Mouse (Mus musculus) forebrain, embryonic 15.5 days (tissue): Measurements from ENCODE around the gene Anapc13. TPM values are rescaled to one million over a fixed set of nuclear protein-coding genes. Genes with fewer than 3 reads are reported as not detected.

ENCODE experiments used
- ATAC-seq: fragments of 200-750 bp; cut with Nextera tagmentation; replicated peaks from 2 replicates; pipeline ENCODE4 v1.8.0; 2017; ENCODE audit warnings: mild to moderate bottlenecking, moderate TSS enrichment, moderate library complexity
- H3K27ac ChIP-seq: fragments of 300-500 bp; sonication (generic); replicated peaks from 2 replicates; pipeline ENCODE4 v1.5.1; 2015; ENCODE audit warnings: mild to moderate bottlenecking, inconsistent platforms
- H3K27me3 ChIP-seq: fragments of 300-500 bp; sonication (generic); 2 replicates; pipeline ENCODE4 v1.6.1; 2015; ENCODE audit warnings: inconsistent platforms
- H3K36me3 ChIP-seq: fragments of 300-500 bp; sonication (generic); 2 replicates; pipeline ENCODE4 v1.6.1; 2015; ENCODE audit warnings: mild to moderate bottlenecking, inconsistent platforms
- H3K4me1 ChIP-seq: fragments of 300-500 bp; sonication (generic); 2 replicates; pipeline ENCODE4 v1.6.1; 2015; ENCODE audit warnings: inconsistent platforms
- H3K4me2 ChIP-seq: fragments of 300-500 bp; sonication (generic); replicated peaks from 2 replicates; pipeline ENCODE4 v1.6.1; 2015; ENCODE audit warnings: mild to moderate bottlenecking, inconsistent platforms
- H3K4me3 ChIP-seq: fragments of 300-500 bp; sonication (generic); 2 replicates; pipeline ENCODE4 v1.5.1; 2015; ENCODE audit warnings: mild to moderate bottlenecking, inconsistent platforms
- H3K9ac ChIP-seq: fragments of 300-500 bp; sonication (generic); replicated peaks from 2 replicates; pipeline ENCODE4 v1.6.1; 2015; ENCODE audit warnings: mild to moderate bottlenecking, inconsistent platforms
- H3K9me3 ChIP-seq: fragments of 300-500 bp; sonication (generic); 2 replicates; pipeline ENCODE4 v1.6.1; 2016; ENCODE audit warnings: inconsistent platforms
- WGBS: fragments of 180-500 bp; shearing (Covaris S2); methylation state at CpG from one replicate; pipeline ENCODE4 v1.1.7; 2015; ENCODE audit warnings: mixed read lengths; 5-methylcytosine and 5-hydroxymethylcytosine counted together
- polyA plus RNA-seq: library from polyadenylated mRNA; unstranded; fragments of >200 nt; fragmentation: Nextera tagmentation; extraction: Ambion mirVana; gene quantifications from 2 replicates; pipeline ENCODE4 v1.2.1, GENCODE M21; 2015

Gene Anapc13
- polyA plus RNA-seq, 1 experiment from 2014 or later: 148 TPM

GRCm38 (mm10) chr9:102615071-102615470, 11.0 kb upstream of the Anapc13 start:
- no peak overlapping the region for H3K4me3 ChIP-seq
- peaks cover 46% of the 10 kb centered on the region for H3K36me3 ChIP-seq
- ATAC-seq: no peak
- 85% methylated on average over 3 of the region's 3 CpGs for WGBS
- no peak overlapping the region for H3K4me2 ChIP-seq
- no peak overlapping the region for H3K27ac ChIP-seq
- H3K9me3 ChIP-seq: no peaks in the 10 kb centered on the region
- no peaks in the 10 kb centered on the region for H3K27me3 ChIP-seq
- no peaks in the 10 kb centered on the region for H3K4me1 ChIP-seq
- no peak overlapping the region for H3K9ac ChIP-seq

GRCm38 (mm10) chr9:102616267-102616666, 9.8 kb upstream of the Anapc13 start:
- peaks cover 38% of the 10 kb centered on the region for H3K36me3 ChIP-seq
- ATAC-seq: no peak
- no peak overlapping the region for H3K9ac ChIP-seq
- H3K4me3 ChIP-seq: no peak overlapping the region
- no peak overlapping the region for H3K27ac ChIP-seq
- H3K4me1 ChIP-seq: no peaks in the 10 kb centered on the region
- WGBS: 87% methylated on average over 9 of the region's 9 CpGs
- H3K4me2 ChIP-seq: no peak overlapping the region
- H3K27me3 ChIP-seq: no peaks in the 10 kb centered on the region
- H3K9me3 ChIP-seq: no peaks in the 10 kb centered on the region

GRCm38 (mm10) chr9:102621385-102621784, 4.7 kb upstream of the Anapc13 start:
- H3K4me3 ChIP-seq: no peak overlapping the region
- H3K36me3 ChIP-seq: peaks cover 11% of the 10 kb centered on the region
- 70% methylated on average over 5 of the region's 5 CpGs for WGBS
- no peak overlapping the region for H3K9ac ChIP-seq
- H3K4me2 ChIP-seq: no peak overlapping the region
- no peak overlapping the region for H3K27ac ChIP-seq
- ATAC-seq: no peak
- H3K27me3 ChIP-seq: no peaks in the 10 kb centered on the region
- peaks cover 9% of the 10 kb centered on the region for H3K4me1 ChIP-seq
- no peaks in the 10 kb centered on the region for H3K9me3 ChIP-seq

- 41% methylated on average over 5 of the region's 5 CpGs for WGBS
- H3K4me1 ChIP-seq: peaks cover 14% of the 10 kb centered on the region
- H3K9ac ChIP-seq: no peak overlapping the region
- no peak overlapping the region for H3K27ac ChIP-seq
- no peak for ATAC-seq
- no peak overlapping the region for H3K4me2 ChIP-seq
- no peak overlapping the region for H3K4me3 ChIP-seq
- no peaks in the 10 kb centered on the region for H3K9me3 ChIP-seq
- peaks cover 8% of the 10 kb centered on the region for H3K36me3 ChIP-seq
- H3K27me3 ChIP-seq: no peaks in the 10 kb centered on the region
Measured at GRCm38 (mm10) chr9:102622192-102622857, 3.8 kb upstream of the Anapc13 start.

DNA sequence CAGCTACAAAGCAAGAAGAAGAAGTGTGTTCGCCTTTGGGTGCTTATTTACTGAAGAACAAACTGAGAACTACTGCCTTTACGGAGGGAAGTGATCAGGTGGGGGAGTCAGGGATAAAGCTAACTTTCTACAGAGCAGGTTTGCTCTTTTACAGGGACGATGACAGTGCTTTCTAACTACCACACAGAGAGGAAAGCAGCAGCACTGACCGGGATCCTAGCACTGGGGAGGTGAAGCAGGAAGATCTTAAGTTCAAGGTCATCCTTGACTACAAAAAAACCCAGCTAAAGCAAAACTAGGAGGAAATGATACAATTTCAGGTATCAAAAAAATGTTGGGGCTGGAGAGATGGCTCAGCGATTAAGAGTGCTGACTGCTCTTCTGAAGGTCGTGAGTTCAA, 3.2 kb upstream of the Anapc13 start:
- no peaks in the 10 kb centered on the region for H3K27me3 ChIP-seq
- H3K4me3 ChIP-seq: no peak overlapping the region
- ATAC-seq: no peak
- peaks cover 19% of the 10 kb centered on the region for H3K4me1 ChIP-seq
- peaks cover 8% of the 10 kb centered on the region for H3K36me3 ChIP-seq
- no peak overlapping the region for H3K4me2 ChIP-seq
- no peak overlapping the region for H3K9ac ChIP-seq
- no peaks in the 10 kb centered on the region for H3K9me3 ChIP-seq
- no peak overlapping the region for H3K27ac ChIP-seq
- whole genome bisulfite sequencing: 87% methylated on average over 6 of the region's 6 CpGs

DNA sequence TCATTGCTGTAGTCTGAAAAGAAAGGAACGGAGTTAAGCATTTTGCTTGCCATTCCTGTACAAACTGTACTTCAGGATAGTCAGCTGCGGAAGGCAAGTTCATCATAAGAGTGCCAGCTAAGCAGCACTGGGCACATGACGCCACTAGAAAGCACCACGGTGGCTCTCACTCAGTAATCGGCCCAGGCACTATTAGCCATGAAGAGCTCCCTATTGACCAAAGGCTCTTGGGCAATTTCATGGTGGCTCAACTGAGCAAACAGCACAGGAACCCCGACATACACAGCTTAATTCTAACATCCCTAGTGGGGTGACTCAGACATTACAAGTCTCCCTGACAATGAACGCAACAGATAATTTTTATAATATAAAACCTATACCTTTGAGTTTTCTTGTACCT, 2.5 kb upstream of the Anapc13 start:
- no peak overlapping the region for H3K27ac ChIP-seq
- WGBS: 93% methylated on average over 7 of the region's 7 CpGs
- no peak overlapping the region for H3K9ac ChIP-seq
- no peak for ATAC-seq
- H3K4me2 ChIP-seq: no peak overlapping the region
- H3K36me3 ChIP-seq: peaks cover 4% of the 10 kb centered on the region; the same call in 1 of the 2 replicates
- no peak overlapping the region for H3K4me3 ChIP-seq
- no peaks in the 10 kb centered on the region for H3K27me3 ChIP-seq
- no peaks in the 10 kb centered on the region for H3K9me3 ChIP-seq
- peaks cover 19% of the 10 kb centered on the region for H3K4me1 ChIP-seq

DNA sequence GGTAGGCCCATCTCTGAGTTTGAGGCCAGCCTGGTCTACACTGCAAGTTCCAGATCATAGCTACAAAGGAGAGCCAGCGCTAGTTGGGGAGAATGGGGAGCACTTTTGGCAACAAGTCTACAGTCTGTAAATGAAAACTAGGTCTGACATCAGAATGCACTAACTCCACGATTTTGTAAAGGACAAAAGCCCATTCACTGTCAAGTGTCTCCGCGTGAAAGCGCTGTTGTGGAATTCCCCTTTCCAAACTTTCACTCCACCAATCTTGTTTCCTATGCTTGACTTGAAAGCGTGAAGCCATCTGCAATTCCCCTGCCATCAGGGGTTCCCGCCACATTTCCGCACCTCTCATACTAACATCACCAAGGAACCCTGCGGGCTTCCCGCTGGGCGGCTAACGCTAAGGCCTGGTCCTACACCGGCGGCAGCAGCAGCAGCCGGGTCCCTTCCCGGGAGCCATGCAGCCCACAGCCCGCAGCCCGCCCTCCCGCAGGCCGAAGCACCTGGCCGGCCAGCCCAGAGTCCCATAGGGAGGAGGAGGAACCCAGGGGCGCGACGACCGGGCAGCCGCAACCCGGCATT, 604 bp upstream of the Anapc13 start:
- H3K27me3 ChIP-seq: no peaks in the 10 kb centered on the region
- no peaks in the 10 kb centered on the region for H3K9me3 ChIP-seq
- peak overlapping the region; percentile 93 for H3K9ac ChIP-seq
- peaks cover 19% of the 10 kb centered on the region for H3K4me1 ChIP-seq
- H3K36me3 ChIP-seq: no peaks in the 10 kb centered on the region
- under 1% methylated on average over 27 of the region's 27 CpGs for WGBS
- peak overlapping the region; percentile 95 for H3K27ac ChIP-seq
- peak; percentile 74; the same call in 1 of the 2 replicates for ATAC-seq
- H3K4me2 ChIP-seq: peak overlapping the region; percentile 63
- peak overlapping the region; percentile 65 for H3K4me3 ChIP-seq

DNA sequence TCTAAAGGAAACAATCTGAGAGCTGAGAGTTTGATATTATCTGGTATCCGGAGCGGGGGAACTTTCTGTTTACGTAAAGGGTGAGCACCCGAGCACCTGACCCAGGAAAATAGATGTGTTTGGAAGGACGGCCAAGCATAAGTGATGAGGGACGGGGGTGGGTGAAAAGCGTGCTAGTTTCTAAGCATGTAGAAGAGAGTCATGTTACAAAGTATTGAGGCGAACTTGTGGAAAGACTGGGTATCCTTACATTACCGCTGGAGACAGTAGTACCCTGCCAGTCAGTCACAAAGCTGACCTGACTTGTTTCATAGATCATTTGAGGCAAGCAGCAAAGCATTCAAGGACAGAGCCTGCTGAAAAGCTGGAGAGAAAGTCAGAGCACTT, 736 bp downstream of the Anapc13 start:
- 2% methylated on average over 9 of the region's 9 CpGs for WGBS
- H3K4me3 ChIP-seq: peak overlapping the region; percentile 65
- no peaks in the 10 kb centered on the region for H3K9me3 ChIP-seq
- ATAC-seq: no peak; the same call in 1 of the 2 replicates
- no peaks in the 10 kb centered on the region for H3K27me3 ChIP-seq
- peaks cover 19% of the 10 kb centered on the region for H3K4me1 ChIP-seq
- H3K4me2 ChIP-seq: peak overlapping the region; percentile 60
- peak overlapping the region; percentile 95 for H3K27ac ChIP-seq
- 0 out of 2 replicates have a peak, but pooled peaks cover 6% of the 10 kb centered on the region for H3K36me3 ChIP-seq
- H3K9ac ChIP-seq: peak overlapping the region; percentile 93

GRCm38 (mm10) chr9:102627442-102627841, 1.3 kb downstream of the Anapc13 start:
- H3K9ac ChIP-seq: peak overlapping the region; percentile 93; the same call in 1 of the 2 replicates
- peak overlapping the region; percentile 65 for H3K4me3 ChIP-seq
- peaks cover 19% of the 10 kb centered on the region for H3K4me1 ChIP-seq
- H3K27ac ChIP-seq: no peak overlapping the region
- H3K36me3 ChIP-seq: 0 out of 2 replicates have a peak, but pooled peaks cover 6% of the 10 kb centered on the region
- no peaks in the 10 kb centered on the region for H3K27me3 ChIP-seq
- 86% methylated on average over 7 of the region's 7 CpGs for WGBS
- ATAC-seq: no peak
- H3K4me2 ChIP-seq: peak overlapping the region; percentile 60
- no peaks in the 10 kb centered on the region for H3K9me3 ChIP-seq

DNA sequence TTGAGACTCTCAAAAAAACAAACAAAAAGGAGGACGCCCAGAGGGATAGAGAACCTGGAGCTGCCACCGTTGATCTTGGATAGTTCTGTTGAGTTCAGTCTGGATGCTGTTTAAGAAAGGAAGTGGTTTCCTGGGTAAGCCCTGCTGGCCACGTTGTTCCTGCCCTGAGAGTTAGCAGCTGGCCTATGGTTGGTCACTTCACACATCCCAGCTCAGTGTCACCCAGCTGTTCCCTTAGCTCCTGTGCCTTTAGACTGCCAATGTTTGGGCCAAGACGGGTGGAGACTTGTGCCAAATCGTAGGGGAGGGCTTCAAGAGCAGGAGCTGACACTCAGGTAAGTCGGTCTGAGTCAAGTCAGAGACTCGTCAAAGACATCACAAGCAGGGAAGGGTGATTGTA, 3.0 kb downstream of the Anapc13 start:
- Histone ChIP-seq H3K4me2 (no peak overlapping the region), H3K27me3 (no peaks in the 10 kb centered on the region), H3K27ac (no peak overlapping the region), H3K9ac (no peak overlapping the region), H3K36me3 (peaks cover 8% of the 10 kb centered on the region; the same call in 1 of the 2 replicates), H3K9me3 (no peaks in the 10 kb centered on the region), H3K4me3 (no peak overlapping the region), H3K4me1 (peaks cover 19% of the 10 kb centered on the region)
- 81% methylated on average over 7 of the region's 7 CpGs for WGBS
- ATAC-seq: no peak

DNA sequence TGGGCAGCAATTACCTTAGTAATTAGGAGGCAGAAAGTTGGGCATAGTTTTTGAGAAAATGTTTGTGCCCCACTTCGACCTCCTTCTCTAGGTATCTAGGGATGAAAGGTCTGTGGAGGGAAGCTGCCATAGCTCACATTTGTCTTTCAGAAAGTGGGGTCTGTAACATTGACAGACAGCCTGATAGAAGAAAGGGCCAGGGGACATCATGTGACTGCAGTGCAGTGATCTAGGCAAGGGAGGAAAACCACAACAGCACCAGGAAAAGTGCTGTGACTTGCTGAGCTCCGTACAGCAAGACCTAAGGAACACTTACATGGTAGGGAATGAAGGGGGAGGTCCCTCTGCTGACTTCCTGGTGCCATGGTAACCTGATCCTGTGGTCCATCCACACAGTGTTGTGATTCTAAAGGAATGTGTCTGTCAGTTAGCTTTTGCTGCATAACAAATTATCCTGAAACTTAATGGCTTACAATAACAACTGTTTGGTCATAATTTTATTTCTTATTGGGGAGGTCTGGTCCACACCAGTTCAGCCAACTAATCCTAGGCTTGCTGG, 5.6 kb downstream of the Anapc13 start:
- H3K4me3 ChIP-seq: no peak overlapping the region
- peaks cover 16% of the 10 kb centered on the region; the same call in 1 of the 2 replicates for H3K36me3 ChIP-seq
- no peak overlapping the region for H3K27ac ChIP-seq
- H3K4me1 ChIP-seq: peaks cover 10% of the 10 kb centered on the region
- no peak for ATAC-seq
- H3K9ac ChIP-seq: no peak overlapping the region
- no peaks in the 10 kb centered on the region for H3K9me3 ChIP-seq
- H3K4me2 ChIP-seq: no peak overlapping the region
- 77% methylated on average over 2 of the region's 2 CpGs for WGBS
- no peaks in the 10 kb centered on the region for H3K27me3 ChIP-seq

DNA sequence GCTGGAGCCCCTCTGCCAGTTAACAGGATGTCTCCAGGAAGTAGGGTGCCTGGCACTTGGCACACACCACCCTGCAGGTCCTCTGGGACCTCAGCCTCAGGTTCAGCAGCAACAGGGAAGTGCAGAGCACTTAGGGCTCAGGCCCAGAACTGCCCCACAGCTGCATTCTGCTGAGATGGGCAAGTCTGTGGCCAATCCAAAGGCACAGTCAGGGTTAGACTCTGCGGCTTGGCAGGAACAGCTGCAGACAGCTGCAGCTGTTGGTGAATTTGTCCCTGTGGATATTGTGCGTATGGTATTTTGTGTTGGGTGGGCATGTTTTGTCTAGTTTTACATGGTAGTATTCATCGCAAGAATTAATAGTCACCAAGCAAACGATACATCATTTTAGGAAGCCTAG, 6.1 kb downstream of the Anapc13 start:
- Histone ChIP-seq H3K4me3 (no peak overlapping the region), H3K36me3 (peaks cover 16% of the 10 kb centered on the region; the same call in 1 of the 2 replicates), H3K27me3 (no peaks in the 10 kb centered on the region), H3K9ac (no peak overlapping the region), H3K4me1 (peaks cover 7% of the 10 kb centered on the region), H3K9me3 (no peaks in the 10 kb centered on the region), H3K4me2 (no peak overlapping the region), H3K27ac (no peak overlapping the region)
- 95% methylated on average over 4 of the region's 4 CpGs for WGBS
- no peak for ATAC-seq
